Mouse (Mus musculus) olfactory bulb, adult 2 months (tissue): ENCODE measurements around the gene Aqp6.
A peak's percentile ranks its signal among the peaks of the same experiment; 100 is the strongest.

Source experiments
- CTCF ChIP-seq: fragments of 200-500 bp; IDR thresholded peaks from 2 replicates; pipeline ENCODE4 v1.5.1; 2012; ENCODE audit warnings: low read depth, mild to moderate bottlenecking, low read length, moderate library complexity; ENCODE audit not compliant: insufficient read depth
- POLR2A ChIP-seq: fragments of 200-500 bp; IDR thresholded peaks from 2 replicates; pipeline ENCODE4 v1.6.1; 2012; ENCODE audit warnings: mild to moderate bottlenecking, low read depth, low read length, moderate library complexity; ENCODE audit not compliant: insufficient read depth

GRCm38 (mm10) chr15:99596056-99596687 lies 5.0 kb upstream of the Aqp6 start:
- TF ChIP-seq CTCF (peak; percentile 91), POLR2A (no peak)
